Mouse (Mus musculus): ENCODE measurements at regions not wholly inside any gene's neighbourhood (a gene's known extent, or its start where the extent isn't known, plus 50 kb on each side); places are given as distances from the start of the nearest gene placed in this dataset.
"Not testable (repeated sequence)": the region's sequence is repeated elsewhere in the genome, so short reads cannot be mapped to it uniquely, and the experiment has no call there.

DNA sequence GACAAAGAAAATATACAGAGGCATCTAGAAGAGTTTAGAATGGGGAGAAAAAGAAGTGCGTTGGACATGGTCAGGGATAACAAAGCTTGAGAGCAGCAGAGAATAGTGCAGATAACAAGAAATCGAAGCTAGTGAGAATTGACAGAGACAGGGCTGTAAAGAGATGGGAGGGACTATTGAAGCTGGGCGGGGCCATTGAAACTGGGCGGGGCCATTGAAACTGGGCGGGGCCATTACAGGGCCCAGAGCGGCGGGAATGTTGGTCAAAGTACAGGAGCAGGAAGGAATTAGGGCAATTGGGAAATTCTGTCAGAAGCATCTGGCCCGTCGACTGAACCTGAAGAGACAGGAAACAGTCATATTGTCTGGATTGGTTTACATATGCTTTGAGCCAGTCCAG, 243.3 kb upstream of the Srek1ip1 start:
- dilution Hi-C loops (cut with MboI; ENCODE audit: extremely low pct_ligation_motif_present, extremely low pct_unique_long_range_greater_than_20kb, low sequenced_read_pairs) (no loop called here), in situ Hi-C loops (cut with MboI; ENCODE audit: low pct_ligation_motif_present, low pct_unique_long_range_greater_than_20kb, low sequenced_read_pairs) (no loop called here)

DNA sequence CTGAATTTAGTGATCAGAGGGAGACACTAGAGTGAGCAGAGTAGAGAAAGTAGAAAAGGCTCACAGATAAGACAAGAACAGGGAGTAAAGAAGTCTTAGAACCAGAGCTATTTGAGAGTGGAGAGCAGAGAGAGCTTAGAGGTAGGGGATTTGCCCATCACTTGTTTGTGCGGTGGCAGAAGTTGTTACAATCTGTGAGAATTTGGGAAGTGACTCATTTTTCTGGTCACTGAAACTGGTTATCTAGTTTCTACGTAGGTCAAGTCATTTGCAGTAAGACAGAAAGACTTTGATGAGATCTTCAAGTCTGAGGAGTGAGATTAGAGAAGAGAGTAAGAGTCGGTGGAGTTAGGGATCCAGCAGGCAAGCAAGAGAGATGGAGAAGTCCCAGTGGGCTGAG, 239.0 kb upstream of the Srek1ip1 start:
- in situ Hi-C loops (cut with MboI; ENCODE audit: low pct_ligation_motif_present, low pct_unique_long_range_greater_than_20kb, low sequenced_read_pairs) (no loop called here), dilution Hi-C loops (cut with MboI; ENCODE audit: extremely low pct_ligation_motif_present, extremely low pct_unique_long_range_greater_than_20kb, low sequenced_read_pairs) (no loop called here)
- Histone ChIP-seq H3K4me3 (replicated peaks in 1 of 3; ENCODE audit: low read depth in 2 of 3, low read length in 2 of 3, poor library complexity in 1 of 3) (no peak overlapping the region), H3K9ac (ENCODE audit: insufficient read depth, low read depth) (0 out of 2 replicates have a peak overlapping the region, but pooled peaks have one; percentile 25), H3K79me2 (replicated peaks; ENCODE audit: control insufficient read depth, extremely low read depth, insufficient read depth, poor library complexity, severe bottlenecking) (no peaks in the 10 kb centered on the region), H3K27ac (ENCODE audit: insufficient read depth, low read depth) (no peak overlapping the region), H3K9me3 (replicated peaks; ENCODE audit: low read length) (no peaks in the 10 kb centered on the region), H3K4me1 (ENCODE audit: control insufficient read depth in 1 of 2, insufficient read depth in 2 of 2) (peaks cover 0 to 12% of the 10 kb centered on the region in 2 experiments; a peak in 2 of 4 replicates), H3K36me3 (replicated peaks in 1 of 2; ENCODE audit: control insufficient read depth in 1 of 2, insufficient read depth in 1 of 2, low read length in 1 of 2) (no peaks in the 10 kb centered on the region), H3K27me3 (replicated peaks) (no peaks in the 10 kb centered on the region), H3K4me2 (ENCODE audit: insufficient read depth, low read depth, poor library complexity, severe bottlenecking) (0 out of 2 replicates have a peak overlapping the region, but pooled peaks have one; percentile 30)
- DNase-seq (ENCODE audit: extremely low read depth) = peak; percentile 39
- no peak for TF ChIP-seq ZNF384 (IDR thresholded peaks at IDR 0.05; ENCODE audit: low read depth, low read length)
- TF ChIP-seq GABPA (IDR thresholded peaks at IDR 0.05; ENCODE audit: insufficient replicate concordance, low read depth, low read length) = no peak
- TF ChIP-seq TCF12 (IDR thresholded peaks at IDR 0.05; ENCODE audit: low read depth, low read length) = no peak
- no peak for TF ChIP-seq IRF4 (IDR thresholded peaks at IDR 0.05; ENCODE audit: low read depth, low read length)
- no peak for TF ChIP-seq MXI1 (IDR thresholded peaks at IDR 0.05; ENCODE audit: low read depth, low read length)
- TF ChIP-seq MAZ (IDR thresholded peaks at IDR 0.05; ENCODE audit: low read depth, low read length) = no peak
- TF ChIP-seq NELFE (IDR thresholded peaks at IDR 0.05; ENCODE audit: low read depth, low read length) = no peak
- no peak for TF ChIP-seq MAFK (IDR thresholded peaks at IDR 0.05; ENCODE audit: insufficient replicate concordance, low read length)
- no peak for TF ChIP-seq ZC3H11A (IDR thresholded peaks at IDR 0.05; ENCODE audit: low read depth, low read length)
- no peak for TF ChIP-seq MEF2A (IDR thresholded peaks at IDR 0.05; ENCODE audit: borderline replicate concordance, low read depth, low read length)
- no peak for TF ChIP-seq ZKSCAN1 (IDR thresholded peaks at IDR 0.05; ENCODE audit: borderline replicate concordance, low read depth, low read length)
- no peak for TF ChIP-seq JUND (conservative IDR thresholded peaks at IDR 0.05; ENCODE audit: low read depth, low read length)
- TF ChIP-seq POLR2A (IDR thresholded peaks at IDR 0.05; ENCODE audit: low read depth, low read length) = no peak
- TF ChIP-seq USF1 (IDR thresholded peaks at IDR 0.05; ENCODE audit: low read depth, low read length) = no peak

More for the DNA sequence above, 243.3 kb upstream of the Srek1ip1 start:
- Histone ChIP-seq H3K4me2 (ENCODE audit: insufficient read depth, low read depth, poor library complexity, severe bottlenecking) (no peak overlapping the region), H3K9ac (ENCODE audit: insufficient read depth, low read depth) (no peak overlapping the region), H3K79me2 (replicated peaks; ENCODE audit: control insufficient read depth, extremely low read depth, insufficient read depth, poor library complexity, severe bottlenecking) (no peaks in the 10 kb centered on the region), H3K27ac (ENCODE audit: insufficient read depth, low read depth) (no peak overlapping the region), H3K4me3 (replicated peaks in 1 of 3; ENCODE audit: low read depth in 2 of 3, low read length in 2 of 3, poor library complexity in 1 of 3) (no peak overlapping the region), H3K9me3 (replicated peaks; ENCODE audit: low read length) (no peaks in the 10 kb centered on the region), H3K4me1 (ENCODE audit: control insufficient read depth in 1 of 2, insufficient read depth in 2 of 2) (peaks cover 0 to 12% of the 10 kb centered on the region in 2 experiments; a peak in 2 of 4 replicates), H3K27me3 (replicated peaks) (no peaks in the 10 kb centered on the region), H3K36me3 (replicated peaks in 1 of 2; ENCODE audit: control insufficient read depth in 1 of 2, insufficient read depth in 1 of 2, low read length in 1 of 2) (no peaks in the 10 kb centered on the region)
- DNase-seq (ENCODE audit: extremely low read depth) = no peak
- TF ChIP-seq POLR2AphosphoS2 (IDR thresholded peaks at IDR 0.05; ENCODE audit: low read depth, low read length) = no peak
- no peak for TF ChIP-seq SIN3A (IDR thresholded peaks at IDR 0.05; ENCODE audit: low read length)
- no peak for TF ChIP-seq JUND (conservative IDR thresholded peaks at IDR 0.05; ENCODE audit: low read depth, low read length)
- TF ChIP-seq BHLHE40 (IDR thresholded peaks at IDR 0.05; ENCODE audit: low read depth, low read length) = no peak
- TF ChIP-seq MAX (IDR thresholded peaks at IDR 0.05; ENCODE audit: low read length) = no peak
- TF ChIP-seq TBP (conservative IDR thresholded peaks at IDR 0.05; ENCODE audit: low read depth, low read length) = no peak
- no peak for TF ChIP-seq ZNF384 (IDR thresholded peaks at IDR 0.05; ENCODE audit: low read depth, low read length)
- no peak for TF ChIP-seq SMC3 (IDR thresholded peaks at IDR 0.05; ENCODE audit: low read depth, low read length)
- TF ChIP-seq E2F4 (IDR thresholded peaks at IDR 0.05; ENCODE audit: insufficient replicate concordance, low read depth, low read length) = no peak
- TF ChIP-seq USF2 (conservative IDR thresholded peaks at IDR 0.05; ENCODE audit: low read depth, low read length) = no peak
- TF ChIP-seq RCOR1 (conservative IDR thresholded peaks at IDR 0.05; ENCODE audit: low read depth, low read length) = no peak
- TF ChIP-seq ZKSCAN1 (IDR thresholded peaks at IDR 0.05; ENCODE audit: borderline replicate concordance, low read depth, low read length) = no peak
- no peak for TF ChIP-seq IRF4 (IDR thresholded peaks at IDR 0.05; ENCODE audit: low read depth, low read length)
- TF ChIP-seq CTCF (conservative IDR thresholded peaks at IDR 0.05 in 1 of 2, IDR thresholded peaks at IDR 0.05 in 1 of 2; ENCODE audit: low read depth in 2 of 2, low read length in 2 of 2) = no peak

- H3K9ac ChIP-seq (ENCODE audit: insufficient read depth, low read depth); H3K4me2 ChIP-seq (ENCODE audit: insufficient read depth, low read depth, poor library complexity, severe bottlenecking); H3K27me3 ChIP-seq (replicated peaks); H3K9me3 ChIP-seq (replicated peaks; ENCODE audit: low read length); dilution Hi-C loops (cut with MboI; ENCODE audit: extremely low pct_ligation_motif_present, extremely low pct_unique_long_range_greater_than_20kb, low sequenced_read_pairs); H3K79me2 ChIP-seq (replicated peaks; ENCODE audit: control insufficient read depth, extremely low read depth, insufficient read depth, poor library complexity, severe bottlenecking); in situ Hi-C loops (cut with MboI; ENCODE audit: low pct_ligation_motif_present, low pct_unique_long_range_greater_than_20kb, low sequenced_read_pairs); H3K36me3 ChIP-seq (replicated peaks in 1 of 2; ENCODE audit: control insufficient read depth in 1 of 2, insufficient read depth in 1 of 2, low read length in 1 of 2); H3K27ac ChIP-seq (ENCODE audit: insufficient read depth, low read depth); H3K4me3 ChIP-seq (replicated peaks in 1 of 3; ENCODE audit: low read depth in 2 of 3, low read length in 2 of 3, poor library complexity in 1 of 3); DNase-seq (ENCODE audit: extremely low read depth): not testable (repeated sequence)
- peaks cover 0 to 12% of the 10 kb centered on the region in 2 experiments; a peak in 2 of 4 replicates for H3K4me1 ChIP-seq (ENCODE audit: control insufficient read depth in 1 of 2, insufficient read depth in 2 of 2)
Observed at GRCm38 (mm10) chr13:104556609-104557008, 235.7 kb upstream of the Srek1ip1 start.
